Mouse (Mus musculus) hindlimb bud, embryonic 11.5 days (tissue): ENCODE results near the gene Olfr441.
"Not testable (repeated sequence)": the region's sequence is repeated elsewhere in the genome, so short reads cannot be mapped to it uniquely, and the experiment has no call there.

Experiments used
- DNase-seq: peaks from one replicate; pipeline ENCODE4 v3.0.0-alpha.2; 2012; ENCODE audit warnings: low read depth, low spot score; ENCODE audit errors: extremely low spot score

Gene Olfr441

DNA sequence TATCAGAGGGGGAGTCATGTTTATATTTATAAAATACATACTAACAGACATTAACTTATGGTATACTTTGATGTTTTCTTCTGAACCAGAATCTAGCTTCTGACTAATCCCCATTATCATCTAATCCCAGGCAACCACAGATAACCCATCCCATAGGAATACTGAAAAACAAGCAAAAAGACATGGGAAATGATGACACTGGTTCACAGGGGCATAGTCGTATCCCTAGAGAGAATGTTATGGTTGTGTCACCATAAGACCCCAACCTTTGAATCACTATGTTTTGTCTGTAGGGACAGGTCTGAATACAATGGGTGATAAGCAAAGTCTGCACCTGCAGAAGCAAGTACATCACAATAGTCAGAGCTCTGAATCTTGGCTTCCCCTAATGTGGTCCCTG, at the start of gene Olfr441:
Gene Olfr441 (plus strand): TSS at position 301 of the 400 bp plus-strand sequence.
- not testable (repeated sequence) for DNase-seq

DNA sequence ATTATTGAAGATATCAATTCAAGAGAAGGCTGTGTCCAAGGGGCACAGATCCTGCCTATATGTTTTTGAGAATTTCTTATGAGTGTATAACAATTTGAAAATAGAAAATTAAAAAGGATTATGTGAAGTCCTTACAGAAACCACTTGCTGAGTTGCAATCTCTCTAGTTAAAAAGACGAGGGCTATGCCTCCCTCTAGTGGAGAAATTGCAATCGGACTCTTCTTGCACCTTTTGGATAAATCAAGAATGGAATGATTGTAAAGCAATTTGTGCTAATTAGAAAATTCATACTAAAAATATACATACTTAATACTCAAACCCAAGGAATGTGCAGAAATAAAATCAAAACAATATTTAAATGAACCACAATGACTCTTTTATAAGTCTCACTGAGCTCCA, 27.4 kb upstream of the Olfr441 start:
- peak; percentile 6 for DNase-seq

DNA sequence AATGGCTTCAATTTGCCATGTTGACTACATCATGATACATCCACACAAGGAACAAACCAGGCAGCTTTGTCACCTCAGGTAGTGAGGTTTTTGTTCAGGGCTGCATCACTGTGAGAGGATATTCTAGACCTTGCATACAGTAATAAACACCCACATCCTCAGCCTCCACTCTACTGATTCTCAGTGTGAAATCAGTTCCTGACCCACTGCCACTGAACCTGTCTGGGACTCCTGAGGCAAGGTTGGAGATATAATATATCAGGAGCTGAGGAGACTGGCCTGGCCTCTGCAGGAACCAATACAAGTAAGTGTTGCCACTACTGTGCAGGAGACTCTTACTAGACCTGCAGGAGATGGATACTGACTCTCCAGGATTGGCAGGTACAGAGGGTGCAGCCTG, 24.8 kb upstream of the Olfr441 start:
- DNase-seq, result not testable (repeated sequence)

DNA sequence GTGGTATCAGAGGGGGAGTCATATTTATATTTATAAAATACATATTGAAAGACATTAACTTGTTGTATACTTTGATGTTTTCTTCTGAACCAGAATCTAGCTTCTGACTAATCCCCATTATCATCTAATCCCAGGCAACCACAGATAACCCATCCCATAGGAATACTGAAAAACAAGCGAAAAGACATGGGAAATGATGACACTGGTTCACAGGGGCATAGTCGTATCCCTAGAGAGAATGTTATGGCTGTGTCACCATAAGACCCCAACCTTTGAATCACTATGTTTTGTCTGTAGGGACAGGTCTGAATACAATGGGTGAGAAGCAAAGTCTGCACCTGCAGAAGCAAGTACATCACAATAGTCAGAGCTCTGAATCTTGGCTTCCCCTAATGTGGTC, 40.1 kb downstream of the Olfr441 start, which contains the start of gene Olfr237-ps1:
Gene Olfr237-ps1 (plus strand): TSS at position 301 of the 400 bp plus-strand sequence.
- DNase-seq, result not testable (repeated sequence)

DNA sequence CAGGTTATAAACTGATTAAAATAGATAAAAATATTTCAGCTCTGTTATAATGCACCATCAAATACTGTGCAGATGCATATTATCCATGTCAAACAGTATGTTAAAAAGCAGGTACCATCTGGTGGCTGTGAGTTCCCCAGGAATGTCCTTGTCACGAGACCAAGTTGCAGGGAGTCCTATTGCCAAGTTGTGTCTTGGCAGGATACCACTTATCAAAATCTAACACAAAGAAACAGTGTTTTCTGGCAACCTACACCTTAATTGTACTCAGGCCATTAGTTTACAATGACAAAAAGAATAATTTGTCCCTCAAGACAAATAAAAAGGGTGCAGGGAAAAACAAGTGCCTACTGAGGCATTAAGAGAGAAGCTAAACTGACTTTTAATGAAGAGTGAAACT, 53.3 kb downstream of the Olfr441 start:
- DNase-seq, result no peak

DNA sequence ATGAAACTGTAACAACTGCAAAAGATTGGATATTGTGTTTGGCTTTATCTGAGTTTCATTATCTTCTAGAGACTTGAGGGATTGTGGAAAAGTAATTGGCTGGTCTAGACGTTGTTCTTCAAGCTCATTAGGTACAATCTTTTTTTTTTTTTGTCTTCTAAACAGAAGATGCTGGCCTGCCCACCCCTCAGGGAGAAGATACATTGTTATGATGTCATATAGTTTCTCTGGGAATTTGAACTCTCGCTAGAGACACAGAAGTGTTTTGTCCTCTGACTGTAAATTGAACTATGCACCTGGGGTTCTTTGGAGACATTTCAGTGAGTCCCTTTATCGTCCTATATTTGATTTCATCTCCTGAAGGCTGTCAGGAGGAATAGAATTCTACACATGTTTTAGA, 56.8 kb downstream of the Olfr441 start, which contains the start of gene Olfr437:
Gene Olfr437 (plus strand): TSS at position 301 of the 400 bp plus-strand sequence.
- DNase-seq, result no peak

DNA sequence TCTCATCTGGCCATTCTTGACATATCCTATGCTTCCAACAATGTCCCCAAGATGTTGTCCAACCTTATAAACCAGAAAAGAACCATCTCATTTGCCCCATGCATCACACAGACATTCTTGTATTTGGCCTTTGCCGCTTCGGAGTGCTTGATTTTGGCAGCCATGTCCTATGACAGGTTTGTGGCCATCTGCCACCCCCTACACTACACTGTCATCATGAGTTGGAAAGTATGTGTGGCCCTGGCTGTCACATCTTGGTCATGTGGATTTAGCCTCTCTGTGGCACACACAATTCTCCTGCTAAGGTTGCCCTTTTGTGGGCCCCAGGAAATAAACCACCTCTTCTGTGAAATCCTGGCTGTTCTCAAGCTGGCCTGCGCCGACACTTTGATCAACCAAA, 61.1 kb downstream of the Olfr441 start:
- DNase-seq, result no peak
